Mouse (Mus musculus): ENCODE results near the gene Bhmt2. TPM values are rescaled to one million over a fixed set of nuclear protein-coding genes. Genes with fewer than 3 reads are reported as not detected.

Gene Bhmt2
- polyA plus RNA-seq (2012; rRNA removed): 0.07 and 0.09 TPM in 2 replicates

DNA sequence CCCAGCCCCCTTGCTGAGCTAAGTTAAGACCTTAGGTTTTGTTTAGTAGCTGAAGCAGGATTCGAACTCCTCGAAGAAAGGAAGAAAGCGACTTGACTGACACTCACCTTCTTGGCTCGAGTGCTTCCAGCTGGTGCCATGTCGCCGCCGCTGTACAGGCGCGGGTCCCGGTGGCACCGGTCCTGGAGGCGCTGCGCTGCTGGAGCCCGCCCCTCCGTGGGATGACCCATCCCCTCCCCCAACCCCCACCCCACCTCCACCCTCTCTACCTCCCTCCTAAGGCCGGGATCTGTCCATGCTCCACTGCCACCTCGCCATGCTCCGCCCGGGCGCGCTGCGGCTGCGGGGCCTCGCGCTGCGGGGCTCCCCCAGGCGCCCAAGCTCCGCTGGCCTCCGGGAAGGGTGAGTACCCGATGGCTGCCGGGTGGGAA, at the start of gene Bhmt2, which contains the start of gene Dmgdh:
Gene Bhmt2, minus strand, starts transcription at position 172 of the 431 bp plus-strand sequence.
Gene Dmgdh, plus strand, starts transcription at position 303 of the 431 bp plus-strand sequence.

GRCm38 (mm10) chr13:93637282-93638245, 36.5 kb downstream of the Bhmt2 start, which contains the start of gene Bhmt:
Gene Bhmt (minus strand): TSS chr13:93637961.

Other genes starting within 250 kb of the Bhmt2 start
- gene Jmy, start 174.5 kb downstream of the Bhmt2 start, polyA plus RNA-seq (2012; rRNA removed): 9.6 and 10.5 TPM in 2 replicates
- 0.12 and 0.24 TPM in 2 replicates for gene Bhmt, start 36.3 kb downstream of the Bhmt2 start, polyA plus RNA-seq (2012; rRNA removed)
- 0.11 and 0.16 TPM in 2 replicates for gene Dmgdh, start 131 bp upstream of the Bhmt2 start, polyA plus RNA-seq (2012; rRNA removed)
- 16.5 and 21.0 TPM in 2 replicates for gene Arsb, start 97.3 kb upstream of the Bhmt2 start, polyA plus RNA-seq (2012; rRNA removed)